10 mouse cellular contexts compared by ENCODE assay signal in the genomic region with DNA sequence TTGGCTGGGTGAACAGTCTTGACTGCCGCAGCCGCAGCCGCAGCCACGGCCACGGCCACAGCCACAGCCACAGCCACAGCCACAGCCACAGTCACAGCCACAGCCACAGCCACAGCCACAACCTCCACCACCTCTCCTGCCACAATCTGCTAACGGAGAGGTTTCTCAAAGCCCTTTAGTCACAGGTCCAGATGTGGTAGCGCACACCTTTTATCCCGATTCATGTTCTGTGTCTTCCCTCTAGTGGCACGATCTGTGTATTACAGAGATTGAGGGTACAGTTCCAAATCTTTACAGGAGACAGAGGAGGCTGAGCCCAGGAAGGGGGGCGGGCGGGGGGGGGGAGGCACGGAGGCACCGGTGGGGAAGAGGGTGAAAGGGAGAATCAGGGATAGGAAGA. TPM values are rescaled to one million over a fixed set of nuclear protein-coding genes. Genes with fewer than 3 reads are reported as not detected.
DNase-seq lines count a peak whose midpoint lies in the region; ATAC-seq and TF ChIP-seq lines count a peak whose summit lies in the region.
"Had no signal": no experiment of that assay in that cellular context is flagged by ENCODE, and none has a peak within 500 bp of the region (broad histone marks: within the 10 kb centered on the region; RNA-seq: fewer than 3 reads in every experiment).

No protein-coding gene starts in this region.

- H3K4me1 ChIP-seq in midbrain, embryonic 10.5 days: peaks cover 3% of the 10 kb centered on the region; the same call in 1 of the 2 replicates
- no peaks in the 10 kb centered on the region for H3K4me1 ChIP-seq in midbrain, embryonic 15.5 days
- peaks cover 3% of the 10 kb centered on the region; the same call in 1 of the 2 replicates for H3K4me1 ChIP-seq in hindbrain, postnatal 0 days (ENCODE audit: insufficient read depth, low read length)
- peaks cover 7% of the 10 kb centered on the region for H3K4me1 ChIP-seq in limb, embryonic 10.5 days

- H3K9ac ChIP-seq in midbrain, embryonic 15.5 days: no peak overlapping the region
- H3K9ac ChIP-seq in hindbrain, postnatal 0 days (replicated peaks; ENCODE audit: low read length): no peak overlapping the region
- H3K9ac ChIP-seq: liver, embryonic 13.5 days; stomach, embryonic 15.5 days had no signal

- ATAC-seq in midbrain, embryonic 15.5 days (replicated peaks): no peak
- ATAC-seq in hindbrain, postnatal 0 days: 0 out of 2 replicates have a peak, but pooled peaks have one; percentile 39

- no peak overlapping the region for H3K27ac ChIP-seq in midbrain, embryonic 10.5 days (replicated peaks)
- H3K27ac ChIP-seq in midbrain, embryonic 15.5 days: no peak overlapping the region
- H3K27ac ChIP-seq in hindbrain, postnatal 0 days: no peak overlapping the region
- no peak overlapping the region for H3K27ac ChIP-seq in limb, embryonic 10.5 days
- H3K27ac ChIP-seq: liver, embryonic 13.5 days; stomach, embryonic 15.5 days had no signal

- DNase-seq in midbrain, embryonic 10.5 days (ENCODE audit: low spot score): peak; percentile 26
- peak; percentile 90 for DNase-seq in R1 (ENCODE audit: low read depth, low spot score)
- peak; percentile 54 to 71 for DNase-seq in cerebellum, postnatal 25 days
- DNase-seq in hindbrain, postnatal 0 days (ENCODE audit: low spot score): peak; percentile 76
- DNase-seq in limb, embryonic 10.5 days (ENCODE audit: low spot score): peak; percentile 41
- DNase-seq in retina, postnatal 1 day: peak; percentile 86
- DNase-seq in urinary bladder, postnatal 10 days (ENCODE audit: low spot score): no peak
- DNase-seq: liver, embryonic 13.5 days had no signal

- H3K9me3 ChIP-seq in midbrain, embryonic 10.5 days (replicated peaks): no peaks in the 10 kb centered on the region
- H3K9me3 ChIP-seq in midbrain, embryonic 15.5 days: no peaks in the 10 kb centered on the region
- H3K9me3 ChIP-seq in hindbrain, postnatal 0 days (ENCODE audit: low read length): no peaks in the 10 kb centered on the region
- H3K9me3 ChIP-seq in limb, embryonic 10.5 days (replicated peaks): no peaks in the 10 kb centered on the region
- H3K9me3 ChIP-seq: liver, embryonic 13.5 days; stomach, embryonic 15.5 days had no signal

- peak; percentile 77 for TF ChIP-seq CTCF in hindbrain, postnatal 0 days (IDR thresholded peaks at IDR 0.05; ENCODE audit: low read depth)

- H3K4me2 ChIP-seq in midbrain, embryonic 15.5 days: no peak overlapping the region
- no peak overlapping the region for H3K4me2 ChIP-seq in hindbrain, postnatal 0 days (ENCODE audit: low read depth, low read length)
- H3K4me2 ChIP-seq: liver, embryonic 13.5 days; stomach, embryonic 15.5 days had no signal

- H3K36me3 ChIP-seq in midbrain, embryonic 10.5 days: no peaks in the 10 kb centered on the region
- H3K36me3 ChIP-seq in midbrain, embryonic 15.5 days (replicated peaks): no peaks in the 10 kb centered on the region
- H3K36me3 ChIP-seq in hindbrain, postnatal 0 days (ENCODE audit: insufficient read depth, low read length): no peaks in the 10 kb centered on the region
- H3K36me3 ChIP-seq in limb, embryonic 10.5 days: no peaks in the 10 kb centered on the region
- H3K36me3 ChIP-seq: liver, embryonic 13.5 days; stomach, embryonic 15.5 days had no signal

- H3K27me3 ChIP-seq in midbrain, embryonic 10.5 days (ENCODE audit: low read depth, poor library complexity, severe bottlenecking): no peaks in the 10 kb centered on the region
- H3K27me3 ChIP-seq in midbrain, embryonic 15.5 days (replicated peaks): no peaks in the 10 kb centered on the region
- no peaks in the 10 kb centered on the region for H3K27me3 ChIP-seq in hindbrain, postnatal 0 days (ENCODE audit: insufficient read depth, low read length)
- no peaks in the 10 kb centered on the region for H3K27me3 ChIP-seq in limb, embryonic 10.5 days (ENCODE audit: low read depth, poor library complexity, severe bottlenecking)
- H3K27me3 ChIP-seq: liver, embryonic 13.5 days; stomach, embryonic 15.5 days had no signal

- 59% methylated on average over 13 of the region's 13 CpGs for WGBS in midbrain, embryonic 10.5 days
- WGBS in midbrain, embryonic 15.5 days: 54% methylated on average over 13 of the region's 13 CpGs
- 56% methylated on average over 13 of the region's 13 CpGs for WGBS in hindbrain, postnatal 0 days
- WGBS in limb, embryonic 10.5 days: 59% methylated on average over 13 of the region's 13 CpGs

- no peak overlapping the region for H3K4me3 ChIP-seq in midbrain, embryonic 10.5 days
- H3K4me3 ChIP-seq in midbrain, embryonic 15.5 days: no peak overlapping the region
- H3K4me3 ChIP-seq in hindbrain, postnatal 0 days (ENCODE audit: low read length): no peak overlapping the region
- H3K4me3 ChIP-seq in limb, embryonic 10.5 days: no peak overlapping the region
- H3K4me3 ChIP-seq: liver, embryonic 13.5 days; stomach, embryonic 15.5 days had no signal

RNA-seq across cellular contexts. Expression of gene Tacr2, which starts 9.3 kb away (rescaled TPM):
- not detected in 2 replicates for polyA plus RNA-seq in midbrain, embryonic 10.5 days (2016; fragmentation: Nextera tagmentation; extraction: Ambion mirVana)
- not detected in 2 replicates for polyA plus RNA-seq in midbrain, embryonic 15.5 days (2015; fragmentation: Nextera tagmentation; extraction: Ambion mirVana)
- not detected in 2 replicates for total RNA-seq in hindbrain, postnatal 0 days (2014; rRNA removed)
- 0.08 TPM in 2 replicates for polyA plus RNA-seq in hindbrain, postnatal 0 days (2015; fragmentation: Nextera tagmentation; extraction: Ambion mirVana)
- not detected in 2 replicates for polyA plus RNA-seq in limb, embryonic 10.5 days (2016; fragmentation: Nextera tagmentation; extraction: Ambion mirVana)
- polyA plus RNA-seq: liver, embryonic 13.5 days had no signal

RNA-seq across cellular contexts. Expression of gene Tspan15, which starts 11.8 kb away (rescaled TPM):
- polyA plus RNA-seq in midbrain, embryonic 10.5 days (2016; fragmentation: Nextera tagmentation; extraction: Ambion mirVana): 16.1 and 18.9 TPM in 2 replicates
- polyA plus RNA-seq in midbrain, embryonic 15.5 days (2015; fragmentation: Nextera tagmentation; extraction: Ambion mirVana): 21.1 and 23.4 TPM in 2 replicates
- 30.8 and 38.3 TPM in 2 replicates for total RNA-seq in hindbrain, postnatal 0 days (2014; rRNA removed)
- polyA plus RNA-seq in hindbrain, postnatal 0 days (2015; fragmentation: Nextera tagmentation; extraction: Ambion mirVana): 20.4 and 21.4 TPM in 2 replicates
- polyA plus RNA-seq in limb, embryonic 10.5 days (2016; fragmentation: Nextera tagmentation; extraction: Ambion mirVana): 15.1 and 18.5 TPM in 2 replicates
